13 mouse cellular contexts compared by ENCODE assay signal in genomic region chr2:125925081-125925480, GRCm38 (mm10).
"Had no signal": no experiment of that assay in that cellular context is flagged by ENCODE, and none has a peak within 500 bp of the region (broad histone marks: within the 10 kb centered on the region; RNA-seq: fewer than 3 reads in every experiment).

No protein-coding gene starts in this region.

- DNase-seq: kidney, postnatal 25 days; layer of hippocampus, adult 9-11 months; liver, embryonic 13.5 days; lung, adult 2 months; lung, postnatal 14 days; lung, postnatal 4 days; right cerebral cortex, adult 18-20 months; right cerebral cortex, postnatal 14 days; right cerebral cortex, postnatal 4 days; thymus, adult 2 months; thymus, postnatal 14 days; thymus, postnatal 4 days had no signal

- ATAC-seq: midbrain, embryonic 15.5 days had no signal
